Mouse (Mus musculus) hindbrain, postnatal 0 days (tissue): ENCODE results near the gene Stx7. TPM values are rescaled to one million over a fixed set of nuclear protein-coding genes. Genes with fewer than 3 reads are reported as not detected.

Experiments used
- ATAC-seq: fragments of 200-750 bp; cut with Nextera tagmentation; 2 replicates; pipeline ENCODE4 v1.8.0; 2017; ENCODE audit warnings: mild to moderate bottlenecking, moderate TSS enrichment, moderate library complexity
- DNase-seq: peaks from one replicate; pipeline ENCODE4 v3.0.0-alpha.2; 2015; ENCODE audit warnings: low spot score
- H3K27ac ChIP-seq: fragments of 300-500 bp; sonication (generic); 2 replicates; pipeline ENCODE4 v1.5.1; 2014; ENCODE audit warnings: mild to moderate bottlenecking
- H3K27me3 ChIP-seq: fragments of 300-500 bp; sonication (generic); 2 replicates; pipeline ENCODE4 v1.6.1; 2014; ENCODE audit warnings: low read length, mixed read lengths; ENCODE audit not compliant: insufficient read depth
- H3K36me3 ChIP-seq: fragments of 300-500 bp; sonication (generic); 2 replicates; pipeline ENCODE4 v1.6.1; 2014; ENCODE audit warnings: low read length, mixed read lengths; ENCODE audit not compliant: insufficient read depth
- H3K4me1 ChIP-seq: fragments of 300-500 bp; sonication (generic); 2 replicates; pipeline ENCODE4 v1.6.1; 2014; ENCODE audit warnings: antibody characterized with exemption, low read length, mixed read lengths; ENCODE audit not compliant: insufficient read depth
- H3K4me2 ChIP-seq: fragments of 300-500 bp; sonication (generic); 2 replicates; pipeline ENCODE4 v1.6.1; 2014; ENCODE audit warnings: low read depth, mild to moderate bottlenecking, low read length, moderate library complexity, mixed read lengths
- H3K4me3 ChIP-seq: fragments of 300-500 bp; sonication (generic); 2 replicates; pipeline ENCODE4 v1.5.1; 2014; ENCODE audit warnings: low read length
- H3K9ac ChIP-seq: fragments of 300-500 bp; sonication (generic); replicated peaks from 2 replicates; pipeline ENCODE4 v1.6.1; 2014; ENCODE audit warnings: mild to moderate bottlenecking, low read length, moderate library complexity, mixed read lengths
- H3K9me3 ChIP-seq: fragments of 300-500 bp; sonication (generic); 2 replicates; pipeline ENCODE4 v1.6.1; 2016; ENCODE audit warnings: low read length, mixed read lengths
- CTCF ChIP-seq: IDR thresholded peaks from 2 replicates; pipeline ENCODE4 v1.5.1; 2016; ENCODE audit warnings: antibody characterized with exemption, control low read depth, low read depth
- WGBS: fragments of 180-500 bp; shearing (Covaris S2); extraction: QIAGEN DNeasy Blood & Tissue Kit; methylation state at CpG from one replicate; pipeline ENCODE4 v1.1.7; 2014; 5-methylcytosine and 5-hydroxymethylcytosine counted together
- polyA plus RNA-seq: library from polyadenylated mRNA; unstranded; fragments of >200 nt; fragmentation: Nextera tagmentation; extraction: Ambion mirVana; gene quantifications from 2 replicates; pipeline ENCODE4 v1.2.1, GENCODE M21; 2015
- total RNA-seq: library from RNA; depleted of rRNA; stranded (reverse); fragments of >200 nt; gene quantifications from 2 replicates; pipeline ENCODE4 v1.2.3, GENCODE M21; 2014

Stx7 gene
- total and polyA plus RNA-seq, 2 experiments from 2014 or later, result 109 to 299 TPM

DNA sequence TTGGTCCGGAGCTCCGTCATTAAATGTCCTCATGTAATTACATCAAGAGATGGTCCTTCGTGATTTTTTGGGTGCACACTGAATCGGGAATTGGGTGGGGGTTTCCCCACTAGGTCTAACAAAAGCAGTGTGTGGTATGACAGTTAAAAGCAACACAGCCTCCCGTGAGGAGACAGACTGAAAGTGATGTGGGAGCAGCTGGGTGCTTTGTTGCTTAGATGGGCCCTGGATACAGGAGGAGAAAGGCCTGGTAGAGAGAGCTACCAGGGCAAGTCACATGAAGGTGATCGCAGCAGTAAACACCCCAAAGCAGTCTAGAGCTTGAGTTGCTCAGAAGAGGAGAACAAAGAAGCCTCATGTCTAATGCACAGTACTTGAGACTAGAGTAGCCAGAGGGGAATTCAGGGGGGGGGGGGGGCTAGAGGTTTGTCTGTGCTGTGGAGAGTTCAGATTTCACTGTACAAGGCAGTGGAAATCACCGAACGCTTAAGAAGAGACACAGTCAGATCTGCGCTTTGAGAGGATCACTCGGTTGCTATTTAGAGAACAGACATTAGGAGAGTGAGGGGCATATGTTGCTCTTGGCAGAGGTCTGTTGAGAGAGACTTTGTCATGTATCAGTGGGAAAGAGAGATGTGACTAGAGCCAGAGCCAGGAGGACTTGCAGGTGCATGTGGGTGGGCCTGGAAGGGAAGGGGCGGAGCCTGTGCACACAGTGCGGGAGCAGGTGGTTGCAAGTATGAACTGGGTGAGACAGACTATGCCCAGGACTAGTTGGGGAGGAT lies 9.6 kb downstream of the Stx7 start:
- 97% methylated on average over 12 of the region's 12 CpGs for WGBS
- DNase-seq (no peak), ATAC-seq (peak; percentile 43; the same call in 1 of the 2 replicates)
- Histone ChIP-seq H3K4me1 (no peaks in the 10 kb centered on the region), H3K36me3 (peaks cover 11% of the 10 kb centered on the region; the same call in 1 of the 2 replicates), H3K4me2 (no peak overlapping the region), H3K4me3 (no peak overlapping the region), H3K9ac (no peak overlapping the region), H3K9me3 (no peaks in the 10 kb centered on the region), H3K27ac (no peak overlapping the region), H3K27me3 (no peaks in the 10 kb centered on the region)
- TF ChIP-seq CTCF, result no peak

DNA sequence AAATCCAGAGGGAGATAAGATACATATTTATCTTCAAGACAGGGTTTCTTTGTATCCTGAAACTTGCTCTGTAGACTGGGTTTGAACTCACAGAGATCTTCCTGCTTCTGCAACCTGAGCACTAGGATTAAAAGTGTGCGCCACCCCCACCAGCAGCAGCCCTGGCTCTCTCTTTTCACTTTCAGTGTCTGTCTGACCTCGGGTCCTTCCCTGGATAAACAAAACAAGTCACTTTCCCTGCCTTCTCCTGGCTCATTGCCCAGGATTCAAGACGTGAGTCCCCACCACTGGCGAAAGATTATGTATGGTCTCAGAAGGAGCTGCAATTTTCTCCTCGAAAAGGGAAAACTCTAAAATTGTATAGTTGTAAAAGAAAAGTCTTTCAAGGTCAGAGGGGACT lies 10.5 kb downstream of the Stx7 start:
- no peaks in the 10 kb centered on the region for H3K27me3 ChIP-seq
- no peak overlapping the region for H3K27ac ChIP-seq
- peaks cover 11% of the 10 kb centered on the region; the same call in 1 of the 2 replicates for H3K36me3 ChIP-seq
- no peaks in the 10 kb centered on the region for H3K9me3 ChIP-seq
- no peak overlapping the region for H3K4me3 ChIP-seq
- 41% methylated on average over 5 of the region's 5 CpGs for WGBS
- no peak for ATAC-seq
- no peak for DNase-seq
- no peak for TF ChIP-seq CTCF
- H3K4me1 ChIP-seq, result peaks cover 5% of the 10 kb centered on the region
- H3K4me2 ChIP-seq, result no peak overlapping the region
- no peak overlapping the region for H3K9ac ChIP-seq

DNA sequence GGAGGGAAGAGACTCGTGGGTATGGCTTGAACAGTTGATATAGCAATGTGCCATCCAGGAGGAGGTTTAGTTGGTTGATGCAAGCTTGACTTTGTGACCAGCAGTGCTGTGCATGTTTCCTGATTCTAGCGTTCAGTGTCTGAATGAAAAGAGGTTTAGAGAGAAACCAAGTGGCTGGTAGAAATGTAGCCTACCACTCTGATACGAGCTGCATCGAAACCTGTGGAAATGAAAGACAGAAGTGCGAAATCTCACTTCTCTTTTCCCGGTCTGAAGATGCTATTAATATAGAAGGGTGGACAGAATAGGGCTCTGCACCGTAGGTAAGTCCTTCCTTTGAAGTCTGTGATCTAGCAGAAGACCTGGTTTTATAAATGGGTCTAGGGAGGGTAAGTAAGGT lies 11.2 kb downstream of the Stx7 start:
- Histone ChIP-seq H3K4me2 (no peak overlapping the region), H3K36me3 (peaks cover 11% of the 10 kb centered on the region; the same call in 1 of the 2 replicates), H3K4me1 (peaks cover 9% of the 10 kb centered on the region), H3K27ac (no peak overlapping the region), H3K4me3 (no peak overlapping the region), H3K9ac (no peak overlapping the region), H3K9me3 (no peaks in the 10 kb centered on the region), H3K27me3 (no peaks in the 10 kb centered on the region)
- no peak for ATAC-seq
- no peak for TF ChIP-seq CTCF
- WGBS, result 91% methylated on average over 7 of the region's 7 CpGs
- no peak for DNase-seq

DNA sequence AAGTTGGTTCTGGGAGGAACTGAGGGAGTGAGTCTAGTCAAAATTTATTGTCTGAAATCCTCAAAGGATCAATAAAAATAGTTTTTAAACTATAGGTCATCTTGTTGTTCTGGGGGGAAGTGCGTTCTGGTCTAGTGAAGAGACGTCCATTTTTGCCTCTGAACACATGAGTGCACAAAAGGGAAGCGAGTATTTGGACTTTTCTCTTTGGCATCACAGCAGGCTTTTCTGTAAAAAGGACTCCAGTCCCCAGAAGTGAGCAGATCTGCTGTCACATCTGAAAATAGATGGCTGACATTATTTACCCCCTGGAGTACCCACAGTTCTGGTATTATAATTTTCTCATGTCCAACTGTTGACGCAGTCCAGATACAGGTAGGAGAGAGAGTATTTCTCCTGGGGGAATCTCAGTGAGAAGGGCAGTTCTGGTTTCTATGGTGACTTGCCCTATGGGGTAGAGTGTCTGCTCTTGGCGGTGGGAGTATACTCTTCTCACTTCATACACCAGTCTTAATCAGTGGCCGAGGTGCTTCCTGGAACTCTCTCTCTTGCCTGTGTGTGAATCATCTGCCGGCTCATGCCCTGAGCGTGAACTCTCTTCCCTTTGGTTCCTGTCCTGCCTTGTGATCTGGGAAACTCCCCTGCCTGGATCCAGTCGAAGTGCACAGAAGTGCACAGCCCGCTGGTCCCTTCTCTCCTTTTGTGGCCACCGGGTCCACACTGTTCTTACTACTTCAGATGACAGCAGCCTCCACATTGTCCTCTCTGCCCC lies 15.2 kb downstream of the Stx7 start:
- H3K27me3 ChIP-seq, result no peaks in the 10 kb centered on the region
- no peaks in the 10 kb centered on the region for H3K9me3 ChIP-seq
- H3K4me1 ChIP-seq, result peaks cover 9% of the 10 kb centered on the region
- WGBS, result 26% methylated on average over 11 of the region's 11 CpGs
- H3K27ac ChIP-seq, result no peak overlapping the region
- ATAC-seq (peak; percentile 61; the same call in 1 of the 2 replicates), DNase-seq (no peak)
- TF ChIP-seq CTCF, result no peak
- H3K4me3 ChIP-seq, result no peak overlapping the region
- H3K4me2 ChIP-seq, result no peak overlapping the region
- no peak overlapping the region for H3K9ac ChIP-seq
- H3K36me3 ChIP-seq, result no peaks in the 10 kb centered on the region

DNA sequence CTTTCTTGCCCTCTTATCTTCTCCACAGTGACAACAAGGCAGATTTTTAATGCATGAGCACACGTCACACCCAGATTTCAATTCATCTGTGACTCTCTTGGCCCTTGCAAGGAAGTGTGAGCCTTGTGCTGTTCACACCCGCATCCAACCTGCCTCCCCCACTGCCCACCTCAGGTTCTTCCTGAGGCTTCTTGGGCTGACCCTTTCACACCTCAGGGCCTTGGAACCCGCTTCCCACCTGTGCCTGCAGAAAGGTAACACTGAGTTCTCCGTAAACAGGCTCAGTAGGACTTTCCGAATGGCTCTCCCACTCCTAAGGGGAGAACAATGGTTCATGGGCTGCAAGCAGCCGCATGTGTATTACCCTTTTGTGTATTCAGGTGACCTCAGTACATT lies 15.8 kb downstream of the Stx7 start:
- Histone ChIP-seq H3K9ac (no peak overlapping the region), H3K27me3 (no peaks in the 10 kb centered on the region), H3K4me3 (no peak overlapping the region), H3K9me3 (no peaks in the 10 kb centered on the region), H3K4me1 (peaks cover 9% of the 10 kb centered on the region), H3K27ac (no peak overlapping the region), H3K4me2 (no peak overlapping the region), H3K36me3 (no peaks in the 10 kb centered on the region)
- TF ChIP-seq CTCF, result no peak
- DNase-seq (no peak), ATAC-seq (no peak)
- 58% methylated on average over 6 of the region's 6 CpGs for WGBS

DNA sequence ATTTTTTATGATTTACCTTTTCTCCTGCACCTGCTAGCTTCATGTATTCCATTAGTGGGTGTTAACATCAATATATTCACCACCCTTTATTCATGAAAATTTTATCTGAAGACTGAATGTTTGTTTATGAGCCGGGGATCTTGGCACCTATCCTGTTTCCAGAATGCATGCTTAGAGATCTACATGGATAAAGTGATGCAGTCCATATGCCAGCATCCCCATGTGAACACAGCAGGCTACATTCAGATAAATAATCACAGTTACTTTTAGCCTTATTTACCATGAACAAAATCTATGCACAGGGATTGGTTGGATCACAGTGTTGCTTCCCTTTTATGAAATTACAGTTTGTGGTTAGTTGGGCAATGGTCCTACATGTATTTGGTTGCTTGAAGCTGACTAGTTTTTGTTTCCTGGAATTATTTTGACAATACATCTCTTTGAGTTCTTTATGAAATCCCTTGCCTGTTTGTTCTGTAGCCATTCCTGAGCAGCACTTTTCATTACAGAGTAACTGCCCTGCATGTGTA lies 16.5 kb downstream of the Stx7 start:
- Histone ChIP-seq H3K27ac (no peak overlapping the region), H3K4me1 (peaks cover 9% of the 10 kb centered on the region), H3K27me3 (no peaks in the 10 kb centered on the region), H3K4me3 (no peak overlapping the region), H3K9ac (no peak overlapping the region), H3K4me2 (no peak overlapping the region), H3K36me3 (no peaks in the 10 kb centered on the region), H3K9me3 (no peaks in the 10 kb centered on the region)
- DNase-seq, result no peak
- no peak for TF ChIP-seq CTCF
- no peak for ATAC-seq
- 21% methylated on average over 1 of the region's 1 CpGs for WGBS
